Mouse (Mus musculus) small intestine, adult 2 months (tissue): Measurements from ENCODE around the gene Frmd8. TPM values are rescaled to one million over a fixed set of nuclear protein-coding genes. Genes with fewer than 3 reads are reported as not detected.

ENCODE experiments used
- H3K27ac ChIP-seq: fragments of 200-500 bp; 2 replicates; pipeline ENCODE4 v1.5.1; 2012; ENCODE audit warnings: low read depth, low read length, control low read depth, inconsistent platforms; ENCODE audit not compliant: insufficient read depth
- H3K27me3 ChIP-seq: fragments of 200-500 bp; 2 replicates; pipeline ENCODE4 v1.6.1; 2012; ENCODE audit warnings: mild to moderate bottlenecking, moderate library complexity, low read length, inconsistent platforms; ENCODE audit not compliant: control insufficient read depth, insufficient read depth
- H3K36me3 ChIP-seq: fragments of 200-500 bp; 2 replicates; pipeline ENCODE4 v1.6.1; 2012; ENCODE audit warnings: mild to moderate bottlenecking, low read length, control low read depth, inconsistent platforms; ENCODE audit not compliant: control insufficient read depth, insufficient read depth
- H3K4me1 ChIP-seq: fragments of 200-500 bp; 2 replicates; pipeline ENCODE4 v1.6.1; 2012; ENCODE audit warnings: low read length, inconsistent platforms, mixed read lengths; ENCODE audit not compliant: control insufficient read depth, insufficient read depth, insufficient read length
- H3K4me3 ChIP-seq: fragments of 200-500 bp; 2 replicates; pipeline ENCODE4 v1.5.1; 2012; ENCODE audit warnings: low read depth, mild to moderate bottlenecking, control low read depth, inconsistent platforms, low read length, moderate library complexity
- CTCF ChIP-seq: fragments of 200-500 bp; IDR thresholded peaks from 2 replicates; pipeline ENCODE4 v1.5.1; 2012; ENCODE audit warnings: low read depth, mild to moderate bottlenecking, control low read depth, inconsistent platforms, low read length, moderate library complexity, mixed read lengths; ENCODE audit not compliant: insufficient replicate concordance, insufficient read length; ENCODE audit errors: extremely low read depth
- POLR2A ChIP-seq: fragments of 200-500 bp; IDR thresholded peaks from 2 replicates; pipeline ENCODE4 v1.6.1; 2012; ENCODE audit warnings: low read depth, mild to moderate bottlenecking, control low read depth, inconsistent platforms, low read length, moderate library complexity
- WGBS: fragments of 180-500 bp; shearing (Covaris S2); methylation state at CpG from one replicate; pipeline ENCODE4 v1.1.7; 2018; 5-methylcytosine and 5-hydroxymethylcytosine counted together
- polyA plus RNA-seq: library from polyadenylated mRNA; depleted of rRNA; stranded (reverse); fragments of >200 nt; gene quantifications from 2 replicates; pipeline ENCODE4 v1.2.3, GENCODE M21; 2012

The Frmd8 gene
- polyA plus RNA-seq, 1 experiment: 62.1 TPM

- TF ChIP-seq POLR2A (no peak), CTCF (no peak)
- 92% methylated on average over 5 of the region's 5 CpGs for WGBS
- Histone ChIP-seq H3K27ac (no peak overlapping the region), H3K27me3 (no peaks in the 10 kb centered on the region), H3K4me1 (peaks cover 14% of the 10 kb centered on the region), H3K4me3 (no peak overlapping the region), H3K36me3 (peaks cover 40% of the 10 kb centered on the region)
Observed at GRCm38 (mm10) chr19:5825901-5826730, 49.0 kb downstream of the Frmd8 start.

GRCm38 (mm10) chr19:5824826-5825617 is 50.1 kb downstream of the Frmd8 start:
- Histone ChIP-seq H3K4me1 (peaks cover 13% of the 10 kb centered on the region), H3K4me3 (no peak overlapping the region), H3K27me3 (no peaks in the 10 kb centered on the region), H3K36me3 (peaks cover 40% of the 10 kb centered on the region), H3K27ac (peak overlapping the region; percentile 39; the same call in 1 of the 2 replicates)
- TF ChIP-seq CTCF (no peak), POLR2A (no peak)
- 78% methylated on average over 10 of the region's 10 CpGs for WGBS

DNA sequence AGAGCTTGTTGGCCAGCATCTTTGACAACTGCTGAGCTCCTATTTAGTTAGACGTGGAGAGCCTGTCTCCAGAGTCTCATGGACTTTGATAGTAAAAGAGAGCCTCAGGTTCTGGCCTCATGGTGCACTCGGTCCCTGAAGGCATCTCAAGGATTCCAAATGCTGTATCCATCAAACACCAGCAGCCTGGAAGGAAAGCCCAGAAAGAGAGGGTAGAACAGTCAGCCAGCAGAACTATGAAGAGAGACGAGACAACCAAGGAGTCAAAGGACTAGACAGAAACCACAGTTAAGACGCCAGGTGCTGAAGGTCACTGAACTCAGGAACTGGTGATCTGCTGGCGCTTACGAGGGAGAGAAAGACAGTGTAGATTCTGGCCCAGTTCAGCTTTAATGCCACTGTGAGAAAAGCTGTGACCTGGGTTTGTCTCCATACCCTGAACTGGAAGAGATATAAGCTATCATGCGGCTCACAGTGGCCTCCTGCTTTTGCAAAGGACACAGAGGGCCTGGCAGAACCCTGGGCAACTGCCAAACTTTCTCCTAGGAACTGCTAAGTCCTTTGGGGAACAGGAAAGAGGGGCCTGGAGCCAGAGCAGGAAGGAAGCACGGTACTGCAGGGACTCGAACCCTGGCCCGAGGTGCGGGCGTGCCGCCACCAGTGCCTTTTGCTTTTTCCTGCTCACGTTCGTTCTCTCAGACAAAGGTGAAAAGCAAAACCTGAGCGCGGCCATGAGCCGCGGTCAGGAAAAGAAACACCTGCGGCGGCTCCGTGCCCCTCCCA is 50.8 kb downstream of the Frmd8 start:
- Histone ChIP-seq H3K4me1 (peaks cover 16% of the 10 kb centered on the region), H3K27ac (peak overlapping the region; percentile 39), H3K4me3 (no peak overlapping the region), H3K27me3 (no peaks in the 10 kb centered on the region), H3K36me3 (peaks cover 38% of the 10 kb centered on the region)
- WGBS: 23% methylated on average over 22 of the region's 22 CpGs
- TF ChIP-seq CTCF: no peak

DNA sequence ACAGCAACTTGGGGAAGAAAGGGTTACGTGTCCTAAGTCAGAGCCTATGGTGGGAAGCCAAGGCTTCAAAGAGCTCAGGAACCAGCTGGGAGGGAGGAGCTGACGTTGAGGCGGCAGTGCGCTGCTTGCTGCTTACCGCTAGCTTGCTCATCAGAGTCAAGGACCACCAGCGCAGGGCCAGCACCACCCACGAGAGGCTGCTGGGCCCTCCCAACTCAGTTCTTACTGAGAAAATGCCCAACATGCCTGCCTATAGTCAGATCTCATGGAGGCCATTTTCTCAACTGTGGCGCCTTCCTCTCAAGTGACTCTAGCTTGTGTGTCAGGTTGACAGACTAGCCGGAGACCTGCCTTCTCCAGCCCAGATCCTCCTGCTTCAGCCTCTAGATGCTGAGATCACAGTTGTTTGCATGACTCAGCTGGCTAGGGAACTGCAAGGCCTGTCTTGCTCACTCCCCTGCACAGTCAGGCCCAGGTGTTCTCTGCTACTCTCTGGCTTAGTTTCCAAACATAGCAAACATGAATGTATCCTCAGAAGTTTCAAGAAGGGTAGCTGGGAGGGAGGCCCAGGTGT is 51.7 kb downstream of the Frmd8 start:
- peak overlapping the region; percentile 19; the same call in 1 of the 2 replicates for H3K4me3 ChIP-seq
- TF ChIP-seq CTCF (no peak), POLR2A (no peak)
- H3K27me3 ChIP-seq: no peaks in the 10 kb centered on the region
- peaks cover 18% of the 10 kb centered on the region for H3K4me1 ChIP-seq
- H3K27ac ChIP-seq: peak overlapping the region; percentile 71
- H3K36me3 ChIP-seq: peaks cover 30% of the 10 kb centered on the region
- WGBS: 75% methylated on average over 9 of the region's 9 CpGs

DNA sequence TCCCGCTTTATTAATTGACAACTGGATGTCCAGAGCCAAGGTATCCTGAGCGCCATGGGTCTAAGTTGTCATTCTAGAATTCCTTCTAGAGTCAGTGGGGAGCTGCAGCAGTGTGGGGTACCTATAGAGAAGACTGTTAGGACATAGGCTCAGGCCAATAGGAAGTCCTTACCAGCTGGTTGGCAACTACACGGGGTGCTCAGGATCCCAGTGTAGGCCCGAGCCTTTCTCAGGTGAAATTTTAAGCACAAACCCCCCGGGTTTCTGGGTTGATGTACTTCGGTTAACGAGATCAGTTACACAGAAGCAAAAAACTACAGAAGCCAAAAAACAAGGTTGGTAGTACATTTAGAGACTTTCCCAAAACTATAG is 52.3 kb downstream of the Frmd8 start:
- Histone ChIP-seq H3K36me3 (peaks cover 28% of the 10 kb centered on the region), H3K27me3 (no peaks in the 10 kb centered on the region), H3K4me3 (no peak overlapping the region), H3K4me1 (peaks cover 21% of the 10 kb centered on the region), H3K27ac (0 out of 2 replicates have a peak overlapping the region, but pooled peaks have one; percentile 12)
- 77% methylated on average over 7 of the region's 7 CpGs for WGBS
- no peak for TF ChIP-seq POLR2A
- TF ChIP-seq CTCF: no peak

DNA sequence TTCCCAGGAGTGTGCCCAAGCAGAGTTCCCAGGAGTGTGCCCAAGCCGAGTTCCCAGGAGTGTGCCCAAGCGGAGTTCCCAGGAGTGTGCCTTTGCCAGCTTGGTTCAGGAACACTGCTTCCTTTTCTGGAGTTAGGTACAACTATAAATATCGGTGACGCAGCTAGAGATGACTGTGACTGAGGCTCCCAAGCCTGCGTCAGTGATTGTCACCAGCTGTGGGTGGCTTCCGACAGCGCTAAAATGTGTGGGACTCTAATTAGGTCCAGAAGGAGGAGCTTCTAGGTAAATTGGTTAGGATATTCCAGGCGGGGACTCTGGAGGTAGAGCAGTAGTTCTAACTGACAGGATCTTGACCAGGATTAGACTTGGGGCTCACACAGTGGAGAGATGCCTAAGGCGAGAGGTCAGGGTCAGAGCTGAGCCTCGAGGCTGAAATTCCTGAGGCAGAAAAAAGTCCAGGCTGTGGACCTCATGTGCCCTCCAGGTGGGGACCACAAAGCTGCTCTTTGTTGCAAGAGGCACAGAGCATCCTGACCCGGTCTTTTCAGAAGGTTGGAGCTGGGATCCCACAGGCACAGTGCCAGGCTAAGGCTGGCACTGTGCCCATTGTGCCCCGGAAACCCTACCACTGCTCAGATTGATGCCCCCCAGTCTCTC is 52.8 kb downstream of the Frmd8 start:
- 62% methylated on average over 12 of the region's 12 CpGs for WGBS

More for the DNA sequence above, 52.8 kb downstream of the Frmd8 start:
- Histone ChIP-seq H3K4me1 (peaks cover 25% of the 10 kb centered on the region), H3K36me3 (peaks cover 23% of the 10 kb centered on the region), H3K27me3 (no peaks in the 10 kb centered on the region), H3K4me3 (no peak overlapping the region), H3K27ac (peak overlapping the region; percentile 12; the same call in 1 of the 2 replicates)
- TF ChIP-seq CTCF (no peak), POLR2A (no peak)
